Mouse (Mus musculus): ENCODE results near the gene Hand1. TPM values are rescaled to one million over a fixed set of nuclear protein-coding genes. Genes with fewer than 3 reads are reported as not detected.

The Hand1 gene
- polyA plus RNA-seq, 1 experiment from 2014 or later = 106 TPM

DNA sequence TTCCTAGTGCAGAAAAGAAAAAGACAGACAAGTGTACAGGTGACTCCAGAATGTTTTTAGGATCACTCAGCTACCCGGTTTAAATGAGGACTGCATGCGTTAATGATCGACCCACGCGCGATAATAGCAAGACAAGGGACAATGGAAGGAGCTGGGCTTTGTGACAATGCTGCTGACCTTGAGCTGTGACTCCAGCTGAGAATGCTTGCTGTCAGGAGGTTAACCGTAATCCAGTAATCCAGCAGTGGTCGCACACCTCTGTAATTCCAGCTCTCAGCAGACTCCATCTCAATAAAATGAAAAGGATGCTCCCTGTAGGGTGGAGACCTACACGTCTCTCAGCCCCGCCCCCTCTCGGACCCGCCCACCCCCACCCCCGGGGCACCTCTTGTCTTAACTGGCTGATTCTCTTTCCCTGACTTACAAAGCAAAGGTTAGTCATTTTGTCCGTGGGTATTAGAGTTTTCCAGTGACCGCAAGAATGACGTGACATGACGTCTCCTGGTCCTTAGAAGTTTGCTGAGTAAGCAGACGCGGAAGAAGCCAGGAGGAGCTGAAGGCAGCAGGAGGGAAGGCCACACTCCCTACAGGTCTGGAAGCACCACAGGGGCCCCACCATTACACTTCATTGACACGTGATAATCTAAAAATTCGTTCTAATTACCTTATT, 41.6 kb downstream of the Hand1 start:
- 30% methylated on average over 21 of the region's 21 CpGs for whole genome bisulfite sequencing
- Histone ChIP-seq H3K4me3 (no peak overlapping the region; the same call in 1 of the 2 replicates), H3K36me3 (no peaks in the 10 kb centered on the region), H3K4me1 (peaks cover 19% of the 10 kb centered on the region; the same call in 1 of the 2 replicates), H3K27me3 (ENCODE audit: insufficient read depth, poor library complexity, severe bottlenecking) (no peaks in the 10 kb centered on the region), H3K9me3 (no peaks in the 10 kb centered on the region), H3K27ac (no peak overlapping the region; the same call in 1 of the 2 replicates)
- no peak for DNase-seq (ENCODE audit: low spot score)

DNA sequence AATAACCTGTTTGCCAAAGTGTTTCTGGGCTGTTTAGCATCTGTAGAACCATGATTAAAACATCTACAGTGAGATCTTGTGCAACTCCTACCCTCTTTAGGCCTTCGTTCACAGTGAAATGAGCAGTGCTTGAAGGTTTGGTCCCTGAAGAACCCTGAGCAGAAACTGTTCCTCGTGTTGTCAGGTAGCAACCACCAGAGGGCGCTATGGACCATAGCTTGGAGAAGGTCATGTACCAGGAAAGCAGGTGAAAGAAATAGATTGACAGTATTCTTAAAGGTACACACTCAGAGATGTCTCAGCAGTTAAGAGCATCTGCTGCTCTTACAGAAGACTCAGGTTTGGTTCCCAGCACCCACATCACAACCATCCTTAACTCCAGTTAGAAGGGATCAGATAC, 44.7 kb downstream of the Hand1 start:
- Histone ChIP-seq H3K9me3 (no peaks in the 10 kb centered on the region), H3K4me1 (peaks cover 20% of the 10 kb centered on the region; the same call in 1 of the 2 replicates), H3K4me3 (no peak overlapping the region), H3K36me3 (peaks cover 9% of the 10 kb centered on the region; the same call in 1 of the 2 replicates), H3K27ac (no peak overlapping the region), H3K27me3 (ENCODE audit: insufficient read depth, poor library complexity, severe bottlenecking) (no peaks in the 10 kb centered on the region)
- WGBS = 38% methylated on average over 3 of the region's 3 CpGs
- DNase-seq (ENCODE audit: low spot score) = no peak

DNA sequence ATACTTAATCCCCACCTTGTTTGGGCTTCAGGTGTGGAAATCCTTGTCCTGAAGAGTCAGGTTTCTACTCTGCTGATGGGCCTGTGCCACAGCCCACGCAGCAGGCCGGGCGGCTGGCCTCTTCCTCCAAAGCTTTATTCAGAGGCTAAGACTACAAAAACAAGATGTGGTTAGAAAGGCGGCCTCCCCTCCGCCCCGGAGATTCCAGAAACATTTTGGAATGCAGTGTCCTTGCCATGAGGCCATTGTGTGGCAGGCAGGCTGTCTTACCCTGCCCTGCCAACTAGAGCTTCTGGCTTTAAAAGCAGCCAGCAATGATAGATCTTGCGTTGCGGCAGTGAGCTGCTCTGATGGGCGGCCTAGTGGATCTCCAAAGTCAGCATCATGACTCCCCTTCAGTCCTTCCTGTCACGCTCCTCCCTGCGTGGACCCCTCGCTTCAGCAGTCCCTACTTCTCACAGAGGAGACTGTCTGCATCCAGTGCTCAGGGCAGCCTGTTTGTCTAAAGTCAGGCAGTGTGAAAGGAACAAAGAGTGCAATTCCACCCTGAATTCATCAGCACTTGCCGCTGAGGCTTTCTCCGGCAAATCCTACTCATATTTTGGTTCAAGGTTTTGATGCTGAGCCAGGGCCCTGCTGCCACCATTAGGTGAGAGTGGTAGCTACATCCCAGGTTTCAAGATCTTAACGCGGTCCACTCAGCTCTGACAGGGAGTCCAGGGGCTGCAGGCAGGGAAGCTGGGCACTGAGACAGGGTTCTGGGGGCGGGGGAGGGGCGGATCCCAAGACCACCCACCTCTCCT, 45.8 kb downstream of the Hand1 start:
- H3K36me3 ChIP-seq = peaks cover 12% of the 10 kb centered on the region; the same call in 1 of the 2 replicates
- 54% methylated on average over 18 of the region's 18 CpGs for WGBS
- H3K4me3 ChIP-seq = no peak overlapping the region
- peaks cover 20% of the 10 kb centered on the region; the same call in 1 of the 2 replicates for H3K4me1 ChIP-seq
- DNase-seq (ENCODE audit: low spot score) = no peak
- H3K27me3 ChIP-seq (ENCODE audit: insufficient read depth, poor library complexity, severe bottlenecking) = no peaks in the 10 kb centered on the region
- H3K27ac ChIP-seq = 0 out of 2 replicates have a peak overlapping the region, but pooled peaks have one; percentile 7
- no peaks in the 10 kb centered on the region for H3K9me3 ChIP-seq

DNA sequence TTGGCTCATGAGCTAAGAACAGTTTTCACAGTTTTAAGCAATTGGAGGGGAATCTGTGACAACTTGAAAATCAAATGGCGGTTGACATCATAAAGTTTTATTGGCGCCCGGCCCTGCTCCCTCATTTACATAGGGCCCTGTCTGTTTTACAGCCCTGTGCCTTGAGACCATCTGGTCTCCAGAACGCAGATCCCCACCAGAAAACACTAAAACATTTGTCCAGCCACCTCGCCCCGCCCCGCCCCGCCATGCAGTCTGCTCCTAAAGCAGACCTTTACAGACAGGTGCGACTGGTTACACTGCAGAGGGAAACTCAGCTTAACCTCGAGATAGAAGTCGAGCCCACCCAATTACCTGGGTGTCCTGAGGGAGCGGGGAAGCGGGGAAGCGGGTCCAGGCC, 52.8 kb downstream of the Hand1 start:
- 83% methylated on average over 14 of the region's 14 CpGs for WGBS
- Histone ChIP-seq H3K36me3 (peaks cover 16% of the 10 kb centered on the region; the same call in 1 of the 2 replicates), H3K27me3 (ENCODE audit: insufficient read depth, poor library complexity, severe bottlenecking) (peaks cover 10% of the 10 kb centered on the region), H3K4me1 (peaks cover 12% of the 10 kb centered on the region), H3K4me3 (no peak overlapping the region), H3K27ac (no peak overlapping the region), H3K9me3 (no peaks in the 10 kb centered on the region)
- no peak for DNase-seq (ENCODE audit: low spot score)

Other genes starting within 250 kb of the Hand1 start
- 16.6 and 20.7 TPM in 2 replicates for gene Galnt10, start 187.4 kb downstream of the Hand1 start, polyA plus RNA-seq (2016; fragmentation: Nextera tagmentation; extraction: Ambion mirVana)
- gene Sap30l, start 31.2 kb downstream of the Hand1 start, polyA plus RNA-seq (2016; fragmentation: Nextera tagmentation; extraction: Ambion mirVana) = 8.8 and 12.2 TPM in 2 replicates
- 18.3 and 21.8 TPM in 2 replicates for gene Larp1, start 176.2 kb upstream of the Hand1 start, polyA plus RNA-seq (2016; fragmentation: Nextera tagmentation; extraction: Ambion mirVana)